Mouse (Mus musculus) embryonic facial prominence, embryonic 14.5 days (tissue): ENCODE measurements at regions not wholly inside any gene's neighbourhood (a gene's known extent, or its start where the extent isn't known, plus 50 kb on each side); places are given as distances from the start of the nearest gene placed in this dataset.
A peak's percentile ranks its signal among the peaks of the same experiment; 100 is the strongest.

Experiments
- ATAC-seq: fragments of 200-750 bp; cut with Nextera tagmentation; 2 replicates; pipeline ENCODE4 v1.8.0; 2017; ENCODE audit warnings: low read depth, moderate number of reproducible peaks, moderate TSS enrichment
- DNase-seq: peaks from one replicate; pipeline ENCODE4 v3.0.0-alpha.2; 2015; ENCODE audit warnings: low spot score
- H3K27ac ChIP-seq: fragments of 300-500 bp; sonication (generic); replicated peaks from 2 replicates; pipeline ENCODE4 v1.5.1; 2014; ENCODE audit warnings: low read depth, mild to moderate bottlenecking, low read length, moderate library complexity
- H3K27me3 ChIP-seq: fragments of 300-500 bp; sonication (generic); replicated peaks from 2 replicates; pipeline ENCODE4 v1.6.1; 2014; ENCODE audit warnings: low read length; ENCODE audit not compliant: control insufficient read depth, insufficient read depth
- H3K36me3 ChIP-seq: fragments of 300-500 bp; sonication (generic); 2 replicates; pipeline ENCODE4 v1.6.1; 2014; ENCODE audit warnings: low read length, mixed read lengths; ENCODE audit not compliant: control insufficient read depth, insufficient read depth
- H3K4me1 ChIP-seq: fragments of 300-500 bp; sonication (generic); 2 replicates; pipeline ENCODE4 v1.6.1; 2014; ENCODE audit warnings: antibody characterized with exemption, low read length; ENCODE audit not compliant: control insufficient read depth, insufficient read depth
- H3K4me2 ChIP-seq: fragments of 300-500 bp; sonication (generic); 2 replicates; pipeline ENCODE4 v1.6.1; 2014; ENCODE audit warnings: low read depth, mild to moderate bottlenecking, low read length, moderate library complexity, mixed read lengths
- H3K4me3 ChIP-seq: fragments of 300-500 bp; sonication (generic); 2 replicates; pipeline ENCODE4 v1.5.1; 2014; ENCODE audit warnings: low read depth, mild to moderate bottlenecking, low read length
- H3K9ac ChIP-seq: fragments of 300-500 bp; sonication (generic); 2 replicates; pipeline ENCODE4 v1.6.1; 2014; ENCODE audit warnings: low read depth, mild to moderate bottlenecking, low read length, moderate library complexity, mixed read lengths
- H3K9me3 ChIP-seq: fragments of 300-500 bp; sonication (generic); 2 replicates; pipeline ENCODE4 v1.6.1; 2016; ENCODE audit warnings: low read length; ENCODE audit not compliant: control insufficient read depth
- WGBS: fragments of 180-500 bp; shearing (Covaris S2); extraction: QIAGEN DNeasy Blood & Tissue Kit; methylation state at CpG from one replicate; pipeline ENCODE4 v1.1.7; 2014; 5-methylcytosine and 5-hydroxymethylcytosine counted together

- Histone ChIP-seq H3K9me3 (no peaks in the 10 kb centered on the region), H3K36me3 (no peaks in the 10 kb centered on the region), H3K4me1 (no peaks in the 10 kb centered on the region), H3K9ac (no peak overlapping the region), H3K4me3 (no peak overlapping the region), H3K27me3 (no peaks in the 10 kb centered on the region), H3K4me2 (no peak overlapping the region), H3K27ac (no peak overlapping the region)
- no peak for ATAC-seq
- 81% methylated on average over 7 of the region's 10 CpGs for WGBS
- no peak for DNase-seq
These were observed 283.1 kb upstream of the Ddi1 start for GRCm38 (mm10) chr9:6552731-6553130.

- H3K9ac ChIP-seq, result no peak overlapping the region
- no peaks in the 10 kb centered on the region for H3K36me3 ChIP-seq
- ATAC-seq (peak; percentile 22; the same call in 1 of the 2 replicates), DNase-seq (no peak)
- H3K4me1 ChIP-seq, result no peaks in the 10 kb centered on the region
- no peak overlapping the region for H3K4me2 ChIP-seq
- H3K9me3 ChIP-seq, result no peaks in the 10 kb centered on the region
- H3K4me3 ChIP-seq, result no peak overlapping the region
- no peak overlapping the region for H3K27ac ChIP-seq
- no peaks in the 10 kb centered on the region for H3K27me3 ChIP-seq
These were observed 270.6 kb upstream of the Ddi1 start for GRCm38 (mm10) chr9:6540178-6540700.

- H3K27ac ChIP-seq, result no peak overlapping the region
These were observed 259.2 kb upstream of the Ddi1 start for GRCm38 (mm10) chr9:6528836-6529235.

GRCm38 (mm10) chr9:6517194-6517593, 247.5 kb upstream of the Ddi1 start:
- no peaks in the 10 kb centered on the region for H3K4me1 ChIP-seq
- DNase-seq (no peak), ATAC-seq (no peak)
- H3K27me3 ChIP-seq, result no peaks in the 10 kb centered on the region
- H3K27ac ChIP-seq, result no peak overlapping the region
- 68% methylated on average over 2 of the region's 2 CpGs for whole genome bisulfite sequencing
- no peaks in the 10 kb centered on the region for H3K36me3 ChIP-seq
- no peak overlapping the region for H3K4me3 ChIP-seq
- no peak overlapping the region for H3K9ac ChIP-seq
- H3K9me3 ChIP-seq, result no peaks in the 10 kb centered on the region
- H3K4me2 ChIP-seq, result no peak overlapping the region

More at GRCm38 (mm10) chr9:6528836-6529235, 259.2 kb upstream of the Ddi1 start:
- no peaks in the 10 kb centered on the region for H3K36me3 ChIP-seq
- H3K4me1 ChIP-seq, result no peaks in the 10 kb centered on the region
- DNase-seq (no peak), ATAC-seq (no peak)
- no peak overlapping the region for H3K4me3 ChIP-seq
- H3K9me3 ChIP-seq, result no peaks in the 10 kb centered on the region
- H3K27me3 ChIP-seq, result no peaks in the 10 kb centered on the region
- no peak overlapping the region for H3K4me2 ChIP-seq
- H3K9ac ChIP-seq, result no peak overlapping the region

GRCm38 (mm10) chr9:6497786-6498185, 228.1 kb upstream of the Ddi1 start:
- Histone ChIP-seq H3K4me1 (no peaks in the 10 kb centered on the region), H3K4me2 (no peak overlapping the region), H3K9me3 (no peaks in the 10 kb centered on the region), H3K4me3 (no peak overlapping the region), H3K9ac (no peak overlapping the region), H3K36me3 (no peaks in the 10 kb centered on the region), H3K27me3 (no peaks in the 10 kb centered on the region), H3K27ac (no peak overlapping the region)
- DNase-seq (no peak), ATAC-seq (no peak)

GRCm38 (mm10) chr9:6480401-6480800, 210.8 kb upstream of the Ddi1 start:
- Histone ChIP-seq H3K9ac (no peak overlapping the region), H3K27ac (no peak overlapping the region), H3K4me3 (no peak overlapping the region), H3K36me3 (no peaks in the 10 kb centered on the region), H3K4me2 (no peak overlapping the region), H3K9me3 (no peaks in the 10 kb centered on the region), H3K4me1 (no peaks in the 10 kb centered on the region), H3K27me3 (no peaks in the 10 kb centered on the region)
- ATAC-seq (no peak), DNase-seq (no peak)
- 79% methylated on average over 1 of the region's 1 CpGs for WGBS

GRCm38 (mm10) chr9:6454542-6454941, 184.9 kb upstream of the Ddi1 start:
- no peak overlapping the region for H3K27ac ChIP-seq
- H3K27me3 ChIP-seq, result no peaks in the 10 kb centered on the region
- ATAC-seq, result no peak
- H3K4me2 ChIP-seq, result no peak overlapping the region
- H3K9ac ChIP-seq, result no peak overlapping the region
- H3K4me1 ChIP-seq, result no peaks in the 10 kb centered on the region
- H3K36me3 ChIP-seq, result no peaks in the 10 kb centered on the region
- H3K4me3 ChIP-seq, result no peak overlapping the region
- no peaks in the 10 kb centered on the region for H3K9me3 ChIP-seq
- no peak for DNase-seq

- DNase-seq (no peak), ATAC-seq (no peak)
- no peaks in the 10 kb centered on the region for H3K27me3 ChIP-seq
- H3K27ac ChIP-seq, result no peak overlapping the region
- H3K4me1 ChIP-seq, result no peaks in the 10 kb centered on the region
- no peak overlapping the region for H3K4me3 ChIP-seq
- no peak overlapping the region for H3K4me2 ChIP-seq
- no peak overlapping the region for H3K9ac ChIP-seq
- H3K36me3 ChIP-seq, result no peaks in the 10 kb centered on the region
- 85% methylated on average over 3 of the region's 3 CpGs for WGBS
- no peaks in the 10 kb centered on the region for H3K9me3 ChIP-seq
These were observed 165.6 kb upstream of the Ddi1 start for GRCm38 (mm10) chr9:6435236-6435635.

- Histone ChIP-seq H3K27me3 (no peaks in the 10 kb centered on the region), H3K4me3 (no peak overlapping the region), H3K4me2 (no peak overlapping the region), H3K4me1 (no peaks in the 10 kb centered on the region), H3K9me3 (no peaks in the 10 kb centered on the region), H3K9ac (no peak overlapping the region), H3K27ac (no peak overlapping the region), H3K36me3 (no peaks in the 10 kb centered on the region)
- no peak for ATAC-seq
- DNase-seq, result no peak
These were observed 164.3 kb upstream of the Ddi1 start for GRCm38 (mm10) chr9:6433813-6434456.
